In genomic region chr11:105938771-105939170, GRCm38 (mm10) we compare ENCODE assay signal across 22 mouse cellular contexts. TPM values are rescaled to one million over a fixed set of nuclear protein-coding genes. Genes with fewer than 3 reads are reported as not detected.
A peak's percentile ranks its signal among the peaks of the same experiment; 100 is the strongest.
DNase-seq lines count a peak whose midpoint lies in the region; ATAC-seq and TF ChIP-seq lines count a peak whose summit lies in the region.
"Had no signal": no experiment of that assay in that cellular context is flagged by ENCODE, and none has a peak within 500 bp of the region (broad histone marks: within the 10 kb centered on the region; RNA-seq: fewer than 3 reads in every experiment).

No protein-coding gene starts in this region.

- no peaks in the 10 kb centered on the region for H3K36me3 ChIP-seq in midbrain, embryonic 11.5 days (ENCODE audit: control insufficient read depth, insufficient read depth, low read length)
- peaks cover 3% of the 10 kb centered on the region; the same call in 1 of the 2 replicates for H3K36me3 ChIP-seq in midbrain, embryonic 16.5 days (ENCODE audit: control insufficient read depth, insufficient read depth, low read length)
- H3K36me3 ChIP-seq in embryonic facial prominence, embryonic 10.5 days (replicated peaks), result no peaks in the 10 kb centered on the region
- H3K36me3 ChIP-seq: embryonic facial prominence, embryonic 13.5 days; kidney, embryonic 15.5 days; lung, embryonic 15.5 days had no signal

- H3K4me2 ChIP-seq in midbrain, embryonic 11.5 days, result no peak overlapping the region
- no peak overlapping the region for H3K4me2 ChIP-seq in midbrain, embryonic 16.5 days (ENCODE audit: low read length)
- H3K4me2 ChIP-seq: embryonic facial prominence, embryonic 13.5 days; kidney, embryonic 15.5 days; liver, embryonic 11.5 days; lung, embryonic 15.5 days had no signal

- H3K9me3 ChIP-seq in midbrain, embryonic 11.5 days (ENCODE audit: control insufficient read depth, low read length), result no peaks in the 10 kb centered on the region
- no peaks in the 10 kb centered on the region for H3K9me3 ChIP-seq in midbrain, embryonic 16.5 days (replicated peaks; ENCODE audit: control insufficient read depth, low read length, poor library complexity, severe bottlenecking)
- H3K9me3 ChIP-seq in embryonic facial prominence, embryonic 10.5 days, result no peaks in the 10 kb centered on the region
- H3K9me3 ChIP-seq: embryonic facial prominence, embryonic 13.5 days; kidney, embryonic 15.5 days; lung, embryonic 15.5 days had no signal

- intact Hi-C loops in gastrocnemius, adult 2 months (cut with DNase I), result no loop called here
- intact Hi-C loops in heart, postnatal 25 days (cut with DNase I), result no loop called here

- no peak overlapping the region for H3K9ac ChIP-seq in midbrain, embryonic 11.5 days (ENCODE audit: low read length)
- H3K9ac ChIP-seq in midbrain, embryonic 16.5 days (ENCODE audit: low read depth, low read length), result no peak overlapping the region
- H3K9ac ChIP-seq: embryonic facial prominence, embryonic 13.5 days; kidney, embryonic 15.5 days; lung, embryonic 15.5 days had no signal

- H3K27ac ChIP-seq in gastrocnemius, adult 2 months, result peak overlapping the region; percentile 79
- no peak overlapping the region for H3K27ac ChIP-seq in midbrain, embryonic 11.5 days (ENCODE audit: low read depth, low read length)
- no peak overlapping the region for H3K27ac ChIP-seq in midbrain, embryonic 16.5 days (ENCODE audit: low read length)
- 0 out of 2 replicates have a peak overlapping the region, but pooled peaks have one; percentile 5 for H3K27ac ChIP-seq in embryonic facial prominence, embryonic 10.5 days (replicated peaks)
- H3K27ac ChIP-seq: embryonic facial prominence, embryonic 13.5 days; kidney, embryonic 15.5 days; layer of hippocampus, adult 2 months; lung, embryonic 15.5 days; stomach, postnatal 0 days had no signal

- H3K27me3 ChIP-seq in midbrain, embryonic 11.5 days (ENCODE audit: control insufficient read depth, insufficient read depth, low read length), result peaks cover 11% of the 10 kb centered on the region
- H3K27me3 ChIP-seq in midbrain, embryonic 16.5 days (ENCODE audit: control insufficient read depth, insufficient read depth, low read depth, low read length), result no peaks in the 10 kb centered on the region
- peaks cover 51% of the 10 kb centered on the region for H3K27me3 ChIP-seq in embryonic facial prominence, embryonic 10.5 days (replicated peaks; ENCODE audit: low read depth, poor library complexity, severe bottlenecking)

- DNase-seq in gastrocnemius, adult 2 months, result peak; percentile 67
- no peak for DNase-seq in gastrocnemius, adult 8-10 months (ENCODE audit: low spot score in 2 of 2)
- DNase-seq in midbrain, embryonic 11.5 days (ENCODE audit: low spot score, missing footprints), result peak; percentile 68
- no peak for DNase-seq in embryonic facial prominence, embryonic 10.5 days (ENCODE audit: low spot score)
- peak; percentile 48 for DNase-seq in heart, postnatal 25 days (ENCODE audit: low spot score)
- no peak for DNase-seq in kidney, postnatal 10 days
- DNase-seq in embryo, embryonic 10 days (ENCODE audit: low spot score), result no peak
- DNase-seq: adrenal gland, postnatal 25 days; cerebellum, postnatal 36 days; thymus, postnatal 36 days had no signal

- no peak for ATAC-seq in midbrain, embryonic 11.5 days (ENCODE audit: low FRiP score)
- ATAC-seq in midbrain, embryonic 16.5 days, result no peak
- ATAC-seq: inflammation-experienced regulatory T-cells, adult 6 months had no signal

- peaks cover 6% of the 10 kb centered on the region for H3K4me1 ChIP-seq in midbrain, embryonic 11.5 days (ENCODE audit: control insufficient read depth, insufficient read depth, low read length)
- peaks cover 10% of the 10 kb centered on the region; the same call in 1 of the 2 replicates for H3K4me1 ChIP-seq in midbrain, embryonic 16.5 days (ENCODE audit: control insufficient read depth, insufficient read depth, low read length)
- peaks cover 46% of the 10 kb centered on the region for H3K4me1 ChIP-seq in embryonic facial prominence, embryonic 10.5 days

- TF ChIP-seq CTCF in gastrocnemius, adult 2 months (IDR thresholded peaks at IDR 0.05), result no peak

- 56% methylated on average over 9 of the region's 9 CpGs for WGBS in midbrain, embryonic 11.5 days
- WGBS in midbrain, embryonic 16.5 days, result 51% methylated on average over 9 of the region's 9 CpGs
- 72% methylated on average over 9 of the region's 9 CpGs for WGBS in embryonic facial prominence, embryonic 10.5 days

- H3K4me3 ChIP-seq in gastrocnemius, adult 2 months, result no peak overlapping the region; the same call in 1 of the 2 replicates
- H3K4me3 ChIP-seq in midbrain, embryonic 11.5 days (ENCODE audit: low read depth, low read length), result no peak overlapping the region
- no peak overlapping the region for H3K4me3 ChIP-seq in midbrain, embryonic 16.5 days (ENCODE audit: low read depth, low read length)
- H3K4me3 ChIP-seq in embryonic facial prominence, embryonic 10.5 days, result no peak overlapping the region
- H3K4me3 ChIP-seq: embryonic facial prominence, embryonic 13.5 days; kidney, embryonic 15.5 days; layer of hippocampus, adult 2 months; lung, embryonic 15.5 days had no signal

RNA-seq across cellular contexts. Expression of gene Cyb561, which starts 14.4 kb away (rescaled TPM):
- total RNA-seq in gastrocnemius, adult 2 months (2021), result 1 to 10 TPM; 3.9 to 4.7 TPM
- 1 to 10 TPM; 2.8 to 5.2 (median 3.8) TPM for total RNA-seq in gastrocnemius, adult 8-10 months (2022)
- polyA plus RNA-seq in midbrain, embryonic 11.5 days (2014; fragmentation: Nextera tagmentation; extraction: Ambion mirVana), result 10.1 and 11.6 TPM in 2 replicates
- 83.7 and 87.0 TPM in 2 replicates for polyA plus RNA-seq in midbrain, embryonic 16.5 days (2015; fragmentation: Nextera tagmentation; extraction: Ambion mirVana)
- polyA plus RNA-seq in embryonic facial prominence, embryonic 10.5 days (2016; fragmentation: Nextera tagmentation; extraction: Ambion mirVana), result 13.2 and 14.0 TPM in 2 replicates
- 10 to 100 TPM in 1 of 2 experiments, 1 to 10 TPM in 1; 7.9 to 11.9 TPM for total RNA-seq in heart, postnatal 25 days (2021)

RNA-seq across cellular contexts. Expression of gene Ace, which starts 29.0 kb away (rescaled TPM):
- 10 to 100 TPM; 18.4 to 24.6 TPM for total RNA-seq in gastrocnemius, adult 2 months (2021)
- 10 to 100 TPM in 3 of 4 experiments, 1 to 10 TPM in 1; 9.4 to 21.2 (median 13.4) TPM for total RNA-seq in gastrocnemius, adult 8-10 months (2022)
- 0.57 and 0.89 TPM in 2 replicates for polyA plus RNA-seq in midbrain, embryonic 11.5 days (2014; fragmentation: Nextera tagmentation; extraction: Ambion mirVana)
- polyA plus RNA-seq in midbrain, embryonic 16.5 days (2015; fragmentation: Nextera tagmentation; extraction: Ambion mirVana), result 7.0 and 8.2 TPM in 2 replicates
- 0.45 and 0.50 TPM in 2 replicates for polyA plus RNA-seq in embryonic facial prominence, embryonic 10.5 days (2016; fragmentation: Nextera tagmentation; extraction: Ambion mirVana)
- total RNA-seq in heart, postnatal 25 days (2021), result 10 to 100 TPM; 25.2 to 26.9 TPM
- polyA plus RNA-seq: inflammation-experienced regulatory T-cells, adult 6 months had no signal

RNA-seq across cellular contexts. Expression of gene Ace3, which starts 55.7 kb away (rescaled TPM):
- total RNA-seq in gastrocnemius, adult 2 months (2021), result not detected
- not detected for total RNA-seq in gastrocnemius, adult 8-10 months (2022)
- polyA plus RNA-seq in midbrain, embryonic 11.5 days (2014; fragmentation: Nextera tagmentation; extraction: Ambion mirVana), result not detected in 2 replicates
- 0.09 TPM in 1 of 2 replicates, not detected in the other for polyA plus RNA-seq in midbrain, embryonic 16.5 days (2015; fragmentation: Nextera tagmentation; extraction: Ambion mirVana)
- polyA plus RNA-seq in embryonic facial prominence, embryonic 10.5 days (2016; fragmentation: Nextera tagmentation; extraction: Ambion mirVana), result not detected in 2 replicates
- not detected for total RNA-seq in heart, postnatal 25 days (2021)
- total RNA-seq: adrenal gland, postnatal 25 days; layer of hippocampus, adult 2 months; left cerebral cortex, postnatal 25 days; megakaryocyte progenitor cell, adult 5-6 weeks had no signal
- polyA plus RNA-seq: embryonic facial prominence, embryonic 13.5 days; heart, embryonic 16.5 days; inflammation-experienced regulatory T-cells, adult 6 months; kidney, embryonic 15.5 days; liver, embryonic 11.5 days; spleen, adult 2 months; stomach, postnatal 0 days had no signal

Comparison
In these comparisons a context has a peak if more than half of its experiments do, and no peak if none do; other contexts are left out.
1. DNase-seq: peak in gastrocnemius, adult 2 months (single experiment), midbrain, embryonic 11.5 days (single experiment) and heart, postnatal 25 days (single experiment); none in gastrocnemius, adult 8-10 months (0 of 2), embryonic facial prominence, embryonic 10.5 days (single experiment), kidney, postnatal 10 days (single experiment) and embryo, embryonic 10 days (single experiment).
2. H3K27ac ChIP-seq: peak in gastrocnemius, adult 2 months (single experiment) and embryonic facial prominence, embryonic 10.5 days (single experiment); none in midbrain, embryonic 11.5 days (single experiment) and midbrain, embryonic 16.5 days (single experiment).